Mouse (Mus musculus): Measurements from ENCODE around the gene Slc25a30. TPM values are rescaled to one million over a fixed set of nuclear protein-coding genes. Genes with fewer than 3 reads are reported as not detected.
A peak's percentile ranks its signal among the peaks of the same experiment; 100 is the strongest.
"Not testable (repeated sequence)": the region's sequence is repeated elsewhere in the genome, so short reads cannot be mapped to it uniquely, and the experiment has no call there.

Gene Slc25a30
- polyA plus RNA-seq, 2 experiments = 2.0 to 3.8 TPM

GRCm38 (mm10) chr14:75773431-75773830, 13.4 kb downstream of the Slc25a30 start:
- H3K27ac ChIP-seq = peak overlapping the region; percentile 74
- peak in 2 of 3 experiments; percentile 57 to 61 for DNase-seq (ENCODE audit: low read depth in 3 of 3, low spot score in 3 of 3)
- peaks cover 15 to 32% of the 10 kb centered on the region in 2 experiments for H3K4me1 ChIP-seq (replicated peaks; ENCODE audit: control insufficient read depth in 2 of 2, insufficient read depth in 2 of 2, low read length in 1 of 2)
- H3K4me2 ChIP-seq (ENCODE audit: low read depth) = peak overlapping the region; percentile 42
- ATAC-seq (ENCODE audit: insufficient read depth) = peak; percentile 86
- TF ChIP-seq EP300 (IDR thresholded peaks at IDR 0.05; ENCODE audit: low read depth) = peak; percentile 67
- no peak for TF ChIP-seq CTCF (IDR thresholded peaks at IDR 0.05; ENCODE audit: low read depth)
- H3K9me3 ChIP-seq (ENCODE audit: control insufficient read depth, low read length) = no peaks in the 10 kb centered on the region
- peak overlapping the region; percentile 10 for H3K9ac ChIP-seq (replicated peaks)
- no peaks in the 10 kb centered on the region; the same call in none of the 2 replicates for H3K36me3 ChIP-seq (replicated peaks; ENCODE audit: control insufficient read depth, insufficient read depth, low read depth)
- no peaks in the 10 kb centered on the region for H3K27me3 ChIP-seq (ENCODE audit: control insufficient read depth, insufficient read depth, low read length)
- no peak overlapping the region for H3K4me3 ChIP-seq (ENCODE audit: insufficient read depth in 1 of 2, low read depth in 2 of 2, low read length in 2 of 2)
- 20% methylated on average over 8 of the region's 8 CpGs for WGBS (ENCODE audit: insufficient replicate concordance)

- 47% methylated on average over 3 of the region's 3 CpGs for WGBS (ENCODE audit: insufficient replicate concordance)
- Histone ChIP-seq H3K27ac (peak overlapping the region; percentile 74), H3K4me1 (replicated peaks; ENCODE audit: control insufficient read depth in 2 of 2, insufficient read depth in 2 of 2, low read length in 1 of 2) (peaks cover 15 to 26% of the 10 kb centered on the region in 2 experiments)
- H3K9ac ChIP-seq (replicated peaks); H3K36me3 ChIP-seq (replicated peaks; ENCODE audit: control insufficient read depth, insufficient read depth, low read depth); H3K4me3 ChIP-seq (ENCODE audit: insufficient read depth in 1 of 2, low read depth in 2 of 2, low read length in 2 of 2); H3K4me2 ChIP-seq (ENCODE audit: low read depth); H3K9me3 ChIP-seq (ENCODE audit: control insufficient read depth, low read length); H3K27me3 ChIP-seq (ENCODE audit: control insufficient read depth, insufficient read depth, low read length): not testable (repeated sequence)
- ATAC-seq (ENCODE audit: insufficient read depth) = peak; percentile 54
- 0 out of 2 replicates have a peak, but pooled peaks have one; percentile 22 for TF ChIP-seq EP300 (IDR thresholded peaks at IDR 0.05; ENCODE audit: low read depth)
- peak in 1 of 3 experiments; percentile 34 for DNase-seq (ENCODE audit: low read depth in 3 of 3, low spot score in 3 of 3)
These were observed 14.4 kb downstream of the Slc25a30 start for GRCm38 (mm10) chr14:75772407-75772806.

GRCm38 (mm10) chr14:75771101-75771501, 15.7 kb downstream of the Slc25a30 start:
- WGBS (ENCODE audit: insufficient replicate concordance) = 81% methylated on average over 8 of the region's 8 CpGs
- DNase-seq (ENCODE audit: low read depth in 3 of 3, low spot score in 3 of 3) = no peak
- TF ChIP-seq EP300 (IDR thresholded peaks at IDR 0.05; ENCODE audit: low read depth) (no peak), CTCF (IDR thresholded peaks at IDR 0.05; ENCODE audit: low read depth) (0 out of 2 replicates have a peak, but pooled peaks have one; percentile 12)
- Histone ChIP-seq H3K4me2 (ENCODE audit: low read depth) (no peak overlapping the region), H3K36me3 (replicated peaks; ENCODE audit: control insufficient read depth, insufficient read depth, low read depth) (no peaks in the 10 kb centered on the region; the same call in none of the 2 replicates), H3K4me1 (replicated peaks; ENCODE audit: control insufficient read depth in 2 of 2, insufficient read depth in 2 of 2, low read length in 1 of 2) (peaks cover 15 to 23% of the 10 kb centered on the region in 2 experiments), H3K9ac (replicated peaks) (no peak overlapping the region), H3K4me3 (ENCODE audit: insufficient read depth in 1 of 2, low read depth in 2 of 2, low read length in 2 of 2) (no peak overlapping the region), H3K27me3 (ENCODE audit: control insufficient read depth, insufficient read depth, low read length) (no peaks in the 10 kb centered on the region), H3K9me3 (ENCODE audit: control insufficient read depth, low read length) (no peaks in the 10 kb centered on the region), H3K27ac (no peak overlapping the region)
- ATAC-seq (ENCODE audit: insufficient read depth) = no peak

GRCm38 (mm10) chr14:75769334-75769733, 17.5 kb downstream of the Slc25a30 start:
- ATAC-seq (ENCODE audit: insufficient read depth) (no peak), DNase-seq (ENCODE audit: low read depth in 3 of 3, low spot score in 3 of 3) (no peak)
- H3K9ac ChIP-seq (replicated peaks) = no peak overlapping the region
- no peaks in the 10 kb centered on the region for H3K27me3 ChIP-seq (ENCODE audit: control insufficient read depth, insufficient read depth, low read length)
- peaks cover 15 to 23% of the 10 kb centered on the region in 2 experiments for H3K4me1 ChIP-seq (replicated peaks; ENCODE audit: control insufficient read depth in 2 of 2, insufficient read depth in 2 of 2, low read length in 1 of 2)
- no peaks in the 10 kb centered on the region for H3K9me3 ChIP-seq (ENCODE audit: control insufficient read depth, low read length)
- 87% methylated on average over 9 of the region's 9 CpGs for WGBS (ENCODE audit: insufficient replicate concordance)
- TF ChIP-seq CTCF (IDR thresholded peaks at IDR 0.05; ENCODE audit: low read depth) (no peak), EP300 (IDR thresholded peaks at IDR 0.05; ENCODE audit: low read depth) (no peak)
- no peak overlapping the region for H3K4me2 ChIP-seq (ENCODE audit: low read depth)
- H3K27ac ChIP-seq = no peak overlapping the region
- no peak overlapping the region for H3K4me3 ChIP-seq (ENCODE audit: insufficient read depth in 1 of 2, low read depth in 2 of 2, low read length in 2 of 2)
- H3K36me3 ChIP-seq (replicated peaks; ENCODE audit: control insufficient read depth, insufficient read depth, low read depth) = no peaks in the 10 kb centered on the region; the same call in none of the 2 replicates

GRCm38 (mm10) chr14:75768275-75768608, 18.6 kb downstream of the Slc25a30 start:
- Histone ChIP-seq H3K4me2 (ENCODE audit: low read depth) (no peak overlapping the region), H3K27me3 (ENCODE audit: control insufficient read depth, insufficient read depth, low read length) (no peaks in the 10 kb centered on the region), H3K9ac (replicated peaks) (no peak overlapping the region), H3K36me3 (replicated peaks; ENCODE audit: control insufficient read depth, insufficient read depth, low read depth) (no peaks in the 10 kb centered on the region; the same call in none of the 2 replicates), H3K27ac (no peak overlapping the region), H3K9me3 (ENCODE audit: control insufficient read depth, low read length) (no peaks in the 10 kb centered on the region), H3K4me1 (replicated peaks; ENCODE audit: control insufficient read depth in 2 of 2, insufficient read depth in 2 of 2, low read length in 1 of 2) (peaks cover 9 to 12% of the 10 kb centered on the region in 2 experiments), H3K4me3 (ENCODE audit: insufficient read depth in 1 of 2, low read depth in 2 of 2, low read length in 2 of 2) (no peak overlapping the region)
- ATAC-seq (ENCODE audit: insufficient read depth) = no peak
- WGBS (ENCODE audit: insufficient replicate concordance) = 2% methylated on average over 1 of the region's 1 CpGs
- DNase-seq (ENCODE audit: low read depth in 3 of 3, low spot score in 3 of 3) = no peak
- no peak for TF ChIP-seq EP300 (IDR thresholded peaks at IDR 0.05; ENCODE audit: low read depth)
- no peak for TF ChIP-seq CTCF (IDR thresholded peaks at IDR 0.05; ENCODE audit: low read depth)

All from liver, embryonic 14.5 days (tissue).